Mouse (Mus musculus) ES-E14 (cell line): ENCODE results near the gene Nova2. TPM values are rescaled to one million over a fixed set of nuclear protein-coding genes. Genes with fewer than 3 reads are reported as not detected.
A peak's percentile ranks its signal among the peaks of the same experiment; 100 is the strongest.

Experiments used
- DNase-seq: peaks from one replicate; pipeline ENCODE4 v3.0.0-alpha.2; 2013; ENCODE audit warnings: low read depth, low spot score
- H3K27ac ChIP-seq: 2 replicates; pipeline ENCODE4 v1.5.1; 2012; ENCODE audit warnings: low read depth, mild to moderate bottlenecking, low read length, moderate library complexity, mixed read lengths; ENCODE audit not compliant: poor library complexity, insufficient read depth, severe bottlenecking
- H3K36me3 ChIP-seq: 2 replicates; pipeline ENCODE4 v1.6.1; 2012; ENCODE audit warnings: mild to moderate bottlenecking, low read length, moderate library complexity, mixed read lengths; ENCODE audit not compliant: control insufficient read depth, poor library complexity, insufficient read depth, severe bottlenecking
- H3K4me1 ChIP-seq, 2 experiments: fragments of 150-350 bp in 1 of 2; sonication (generic) in 1 of 2; 2 replicates each; pipeline ENCODE4 v1.6.1; 2012; ENCODE audit warnings: low read length in 2 of 2, mild to moderate bottlenecking in 1 of 2, mixed read lengths in 1 of 2; ENCODE audit not compliant: control insufficient read depth in 2 of 2, insufficient read depth in 2 of 2, poor library complexity in 1 of 2
- H3K4me3 ChIP-seq, 2 experiments: fragments of 150-350 bp in 1 of 2; sonication (generic) in 1 of 2; 2 replicates each; pipeline ENCODE4 v1.5.1; 2012; ENCODE audit warnings: low read length in 2 of 2, low read depth in 1 of 2, mild to moderate bottlenecking in 1 of 2, mixed read lengths in 1 of 2; ENCODE audit not compliant: insufficient read depth in 1 of 2, poor library complexity in 1 of 2, severe bottlenecking in 1 of 2
- H3K9ac ChIP-seq: 2 replicates; pipeline ENCODE4 v1.6.1; 2012; ENCODE audit warnings: low read depth, mild to moderate bottlenecking, low read length, mixed read lengths; ENCODE audit not compliant: poor library complexity, insufficient read depth, severe bottlenecking
- H3K9me3 ChIP-seq: fragments of 150-350 bp; sonication (generic); 2 replicates; pipeline ENCODE4 v1.6.1; 2012; ENCODE audit warnings: low read depth, mild to moderate bottlenecking, low read length; ENCODE audit not compliant: control insufficient read depth, insufficient read depth
- CHD2 ChIP-seq: IDR thresholded peaks from 2 replicates; pipeline ENCODE4 v1.6.1; 2014; ENCODE audit warnings: mild to moderate bottlenecking, low read depth, low read length, inconsistent platforms
- HCFC1 ChIP-seq: IDR thresholded peaks from 2 replicates; pipeline ENCODE4 v1.6.1; 2012; ENCODE audit warnings: low read length, inconsistent platforms, borderline replicate concordance; ENCODE audit not compliant: insufficient read depth
- MAFK ChIP-seq: IDR thresholded peaks from 2 replicates; pipeline ENCODE4 v1.6.1; 2014; ENCODE audit warnings: mild to moderate bottlenecking, low read depth, low read length, inconsistent platforms; ENCODE audit not compliant: insufficient read depth
- ZC3H11A ChIP-seq: IDR thresholded peaks from 2 replicates; pipeline ENCODE4 v1.6.1; 2012; ENCODE audit warnings: low read depth, mild to moderate bottlenecking, inconsistent platforms, low read length, borderline replicate concordance
- ZNF384 ChIP-seq: IDR thresholded peaks from 2 replicates; pipeline ENCODE4 v1.6.1; 2012; ENCODE audit warnings: low read depth, low read length, inconsistent platforms
- in situ Hi-C, 2 experiments: fragments of 600-800 bp; cut with MboI; formaldehyde crosslinking; loops; one replicate each; pipeline ENCODE4 v1.15.1; 2025; ENCODE audit warnings: low sequenced_read_pairs in 2 of 2, inconsistent platforms in 1 of 2; ENCODE audit not compliant: unreplicated experiment in 2 of 2
- total RNA-seq: library from RNA; depleted of rRNA; stranded (reverse); fragments of 300-350 nt; gene quantifications from 2 replicates; pipeline ENCODE4 v1.2.3, GENCODE M21; 2012

The Nova2 gene
- total RNA-seq, 1 experiment, result 0.80 TPM

GRCm38 (mm10) chr7:19002848-19003498 is 77.3 kb downstream of the Nova2 start:
- H3K9me3 ChIP-seq, result no peaks in the 10 kb centered on the region
- peak; percentile 81 for DNase-seq
- peak overlapping the region; percentile 51 to 72 for H3K4me3 ChIP-seq
- H3K4me1 ChIP-seq, result peaks cover 3 to 19% of the 10 kb centered on the region in 2 experiments; a peak in 2 of 4 replicates
- H3K36me3 ChIP-seq, result peaks cover 12% of the 10 kb centered on the region
- TF ChIP-seq CHD2, result no peak
- peak; percentile 87 for TF ChIP-seq HCFC1
- H3K27ac ChIP-seq, result peak overlapping the region; percentile 54; the same call in 1 of the 2 replicates
- in situ Hi-C loops, result no loop called here
- peak overlapping the region; percentile 47; the same call in 1 of the 2 replicates for H3K9ac ChIP-seq

GRCm38 (mm10) chr7:19003902-19004630 is 78.4 kb downstream of the Nova2 start, which contains the start of gene Irf2bp1:
Irf2bp1 (plus strand) TSS chr7:19004044.
- peaks cover 12% of the 10 kb centered on the region for H3K36me3 ChIP-seq
- H3K4me3 ChIP-seq, result peak within 1 kb of the TSS; percentile 72 to 86
- peak within 1 kb of the TSS; percentile 72 for H3K27ac ChIP-seq
- peaks cover 3 to 17% of the 10 kb centered on the region in 2 experiments; a peak in 2 of 4 replicates for H3K4me1 ChIP-seq
- peak within 1 kb of the TSS; percentile 90 for H3K9ac ChIP-seq
- peak; percentile 94 for TF ChIP-seq HCFC1
- no peak for TF ChIP-seq MAFK
- H3K9me3 ChIP-seq, result no peaks in the 10 kb centered on the region
- DNase-seq, result peak; percentile 83
- in situ Hi-C loops, result no loop called here

- in situ Hi-C loops, result no loop called here
- TF ChIP-seq HCFC1 (no peak), CHD2 (no peak), ZC3H11A (no peak), MAFK (no peak), ZNF384 (no peak)
- Histone ChIP-seq H3K9me3 (no peaks in the 10 kb centered on the region), H3K27ac (no peak overlapping the region), H3K4me3 (peak overlapping the region; percentile 71 to 86), H3K36me3 (peaks cover 12% of the 10 kb centered on the region), H3K9ac (peak overlapping the region; percentile 90), H3K4me1 (peaks cover 3 to 16% of the 10 kb centered on the region in 2 experiments; a peak in 2 of 4 replicates)
- DNase-seq, result no peak
Observed at GRCm38 (mm10) chr7:19004631-19005079, 79.0 kb downstream of the Nova2 start.

GRCm38 (mm10) chr7:19005417-19006121 is 79.9 kb downstream of the Nova2 start:
- Histone ChIP-seq H3K9ac (peak overlapping the region; percentile 90; the same call in 1 of the 2 replicates), H3K4me3 (peak overlapping the region; percentile 71 to 86; a peak in 3 of 4 replicates), H3K9me3 (no peaks in the 10 kb centered on the region), H3K27ac (no peak overlapping the region), H3K36me3 (peaks cover 12% of the 10 kb centered on the region), H3K4me1 (peaks cover 3 to 13% of the 10 kb centered on the region in 2 experiments; a peak in 2 of 4 replicates)
- in situ Hi-C loops, result no loop called here
- TF ChIP-seq MAFK, result no peak
- TF ChIP-seq CHD2, result no peak
- no peak for TF ChIP-seq HCFC1
- no peak for TF ChIP-seq ZC3H11A
- no peak for DNase-seq
